8 mouse cellular contexts compared by ENCODE assay signal in the genomic region with DNA sequence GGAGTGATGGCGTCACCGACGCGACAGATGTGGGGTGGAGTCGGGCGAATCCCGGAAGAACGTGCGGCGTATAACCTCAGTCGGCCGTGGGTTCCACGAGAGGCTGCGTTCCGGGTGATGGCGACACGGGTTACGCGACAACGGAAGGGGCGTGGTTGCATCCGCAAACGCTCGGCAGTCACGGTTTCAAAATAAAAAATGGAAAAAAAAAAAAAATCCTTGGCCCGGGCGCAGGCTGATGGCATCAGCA. TPM values are rescaled to one million over a fixed set of nuclear protein-coding genes. Genes with fewer than 3 reads are reported as not detected.
DNase-seq lines count a peak whose midpoint lies in the region; ATAC-seq and TF ChIP-seq lines count a peak whose summit lies in the region.

No protein-coding gene starts in this region.

- no peak for DNase-seq in heart, embryonic 10.5 days (ENCODE audit: low spot score)
- no peak for DNase-seq in heart, adult 8-10 months (ENCODE audit: low spot score)
- no peak for DNase-seq in forebrain, embryonic 14.5 days (ENCODE audit: low spot score)
- DNase-seq in adrenal gland, postnatal 10 days = no peak
- no peak for DNase-seq in embryo, embryonic 10.5 days (ENCODE audit: low spot score)
- DNase-seq in layer of hippocampus, adult 9-11 months = no peak

- peak overlapping the region; percentile 63 for H3K4me2 ChIP-seq in forebrain, embryonic 14.5 days (ENCODE audit: low read length)
- peak overlapping the region; percentile 94 for H3K4me2 ChIP-seq in liver, embryonic 15.5 days

- no peaks in the 10 kb centered on the region for H3K27me3 ChIP-seq in heart, embryonic 10.5 days (ENCODE audit: insufficient read depth, poor library complexity, severe bottlenecking)
- H3K27me3 ChIP-seq in C2C12 (ENCODE audit: control insufficient read depth, insufficient read depth, insufficient read length) = no peaks in the 10 kb centered on the region
- H3K27me3 ChIP-seq in forebrain, embryonic 14.5 days (replicated peaks; ENCODE audit: control insufficient read depth, insufficient read depth, low read length) = no peaks in the 10 kb centered on the region
- peaks cover 5% of the 10 kb centered on the region; the same call in 1 of the 2 replicates for H3K27me3 ChIP-seq in liver, embryonic 15.5 days

- peak overlapping the region; percentile 73 for H3K9ac ChIP-seq in forebrain, embryonic 14.5 days (ENCODE audit: low read length)
- H3K9ac ChIP-seq in liver, embryonic 15.5 days = peak overlapping the region; percentile 57; the same call in 1 of the 2 replicates

- no peaks in the 10 kb centered on the region for H3K4me1 ChIP-seq in heart, embryonic 10.5 days
- no peaks in the 10 kb centered on the region for H3K4me1 ChIP-seq in forebrain, embryonic 14.5 days (ENCODE audit: control insufficient read depth, insufficient read depth, low read length)
- peaks cover 33% of the 10 kb centered on the region for H3K4me1 ChIP-seq in liver, embryonic 15.5 days (replicated peaks)

- no peaks in the 10 kb centered on the region for H3K79me2 ChIP-seq in C2C12 (ENCODE audit: control insufficient read depth, insufficient read depth)

- peak overlapping the region; percentile 70 for H3ac ChIP-seq in C2C12 (ENCODE audit: control insufficient read depth, insufficient read length, low read depth)

- 0% methylated on average over 27 of the region's 27 CpGs for WGBS in heart, embryonic 10.5 days
- WGBS in forebrain, embryonic 14.5 days = under 1% methylated on average over 27 of the region's 27 CpGs
- under 1% methylated on average over 27 of the region's 27 CpGs for WGBS in liver, embryonic 15.5 days (ENCODE audit: insufficient replicate concordance)

- H3K27ac ChIP-seq in heart, embryonic 10.5 days = peak overlapping the region; percentile 97
- H3K27ac ChIP-seq in forebrain, embryonic 14.5 days (ENCODE audit: low read depth, low read length) = peak overlapping the region; percentile 96
- peak overlapping the region; percentile 95 for H3K27ac ChIP-seq in liver, embryonic 15.5 days (replicated peaks)

- H3K9me3 ChIP-seq in heart, embryonic 10.5 days = no peaks in the 10 kb centered on the region
- no peaks in the 10 kb centered on the region for H3K9me3 ChIP-seq in forebrain, embryonic 14.5 days (replicated peaks; ENCODE audit: control insufficient read depth, low read length)
- H3K9me3 ChIP-seq in liver, embryonic 15.5 days (replicated peaks) = no peaks in the 10 kb centered on the region

- H3K36me3 ChIP-seq in heart, embryonic 10.5 days = no peaks in the 10 kb centered on the region
- H3K36me3 ChIP-seq in C2C12 (ENCODE audit: control insufficient read depth, insufficient read depth) = no peaks in the 10 kb centered on the region
- H3K36me3 ChIP-seq in forebrain, embryonic 14.5 days (ENCODE audit: control insufficient read depth, insufficient read depth, low read length) = no peaks in the 10 kb centered on the region
- H3K36me3 ChIP-seq in liver, embryonic 15.5 days (replicated peaks) = no peaks in the 10 kb centered on the region

- H3K4me3 ChIP-seq in heart, embryonic 10.5 days = peak overlapping the region; percentile 85
- H3K4me3 ChIP-seq in C2C12 (ENCODE audit: insufficient read depth, poor library complexity, severe bottlenecking) = peak overlapping the region; percentile 49
- peak overlapping the region; percentile 71 for H3K4me3 ChIP-seq in forebrain, embryonic 14.5 days (ENCODE audit: low read depth, low read length)
- peak overlapping the region; percentile 76 for H3K4me3 ChIP-seq in liver, embryonic 15.5 days (replicated peaks)

- peak; percentile 33 for ATAC-seq in forebrain, embryonic 14.5 days
- no peak for ATAC-seq in liver, embryonic 15.5 days (ENCODE audit: insufficient read depth)

- no peak for TF ChIP-seq CTCF in C2C12 (IDR thresholded peaks at IDR 0.05; ENCODE audit: control insufficient read depth, insufficient read depth, insufficient read length)

- no peaks in the 10 kb centered on the region for H3K79me3 ChIP-seq in C2C12 (ENCODE audit: low read depth)

TF ChIP-seq in C2C12, 6 proteins besides CTCF, POLR2A, EP300 and RAD21:
- TF ChIP-seq MAX (IDR thresholded peaks at IDR 0.05) (no peak), MYOD1 (IDR thresholded peaks at IDR 0.05; ENCODE audit: control insufficient read depth, insufficient read length, low read depth) (no peak), CEBPB (IDR thresholded peaks at IDR 0.05; ENCODE audit: low read depth) (no peak)
TF ChIP-seq in C2C12: peak in this region for 0.

RNA-seq across cellular contexts. Expression of a gene that starts 52.5 kb away (rescaled TPM):
- polyA plus RNA-seq in heart, embryonic 10.5 days (2016; fragmentation: Nextera tagmentation; extraction: Ambion mirVana) = 125 TPM in 2 replicates
- 100 to 1,000 TPM in 1 of 4 experiments, 10 to 100 TPM in 3; 86.5 to 101 (median 96.1) TPM for total RNA-seq in heart, adult 8-10 months (2022)
- 78.5 TPM for polyA plus RNA-seq in C2C12 (2012; fragmentation: generic; extraction: Trizol)
- 109 and 139 TPM in 2 replicates for polyA plus RNA-seq in forebrain, embryonic 14.5 days (2014; fragmentation: Nextera tagmentation; extraction: Ambion mirVana)
- polyA plus RNA-seq in liver, embryonic 15.5 days (2015; fragmentation: Nextera tagmentation; extraction: Ambion mirVana) = 29.2 and 30.7 TPM in 2 replicates
- total RNA-seq in adrenal gland, postnatal 10 days (2021) = 100 to 1,000 TPM; 103 to 128 TPM
